Comparison of ENCODE assay signal across 22 mouse cellular contexts in genomic region chr5:77349971-77350658, GRCm38 (mm10). TPM values are rescaled to one million over a fixed set of nuclear protein-coding genes. Genes with fewer than 3 reads are reported as not detected.
DNase-seq lines count a peak whose midpoint lies in the region; ATAC-seq and TF ChIP-seq lines count a peak whose summit lies in the region.
"Had no signal": no experiment of that assay in that cellular context is flagged by ENCODE, and none has a peak within 500 bp of the region (broad histone marks: within the 10 kb centered on the region; RNA-seq: fewer than 3 reads in every experiment).

No protein-coding gene starts in this region.

- H3K27ac ChIP-seq in gastrocnemius, adult 2 months, result no peak overlapping the region
- H3K27ac ChIP-seq in ES-Bruce4 (ENCODE audit: insufficient read depth, low read length), result no peak overlapping the region
- H3K27ac ChIP-seq in forebrain, embryonic 14.5 days (ENCODE audit: low read depth, low read length), result no peak overlapping the region
- H3K27ac ChIP-seq: embryonic facial prominence, embryonic 10.5 days; heart, embryonic 13.5 days; hindbrain, embryonic 12.5 days; limb, embryonic 10.5 days; midbrain, embryonic 15.5 days; neural tube, embryonic 12.5 days had no signal

- no peak for TF ChIP-seq EP300 in ES-Bruce4 (IDR thresholded peaks at IDR 0.05; ENCODE audit: insufficient read depth, low read depth, low read length)

- no peak overlapping the region for H3K9ac ChIP-seq in ES-Bruce4 (ENCODE audit: low read depth, poor library complexity, severe bottlenecking)
- H3K9ac ChIP-seq in forebrain, embryonic 14.5 days (ENCODE audit: low read length), result no peak overlapping the region
- H3K9ac ChIP-seq: heart, embryonic 13.5 days; hindbrain, embryonic 12.5 days; midbrain, embryonic 15.5 days; neural tube, embryonic 12.5 days had no signal

- no peaks in the 10 kb centered on the region for H3K27me3 ChIP-seq in ES-Bruce4 (ENCODE audit: control insufficient read depth, insufficient read depth, low read length, poor library complexity, severe bottlenecking)
- H3K27me3 ChIP-seq in forebrain, embryonic 14.5 days (replicated peaks; ENCODE audit: control insufficient read depth, insufficient read depth, low read length), result no peaks in the 10 kb centered on the region
- H3K27me3 ChIP-seq: hindbrain, embryonic 12.5 days; midbrain, embryonic 15.5 days; neural tube, embryonic 12.5 days had no signal

- H3K36me3 ChIP-seq in ES-Bruce4 (ENCODE audit: control insufficient read depth, insufficient read depth, low read length, poor library complexity, severe bottlenecking), result peaks cover 32% of the 10 kb centered on the region
- H3K36me3 ChIP-seq in forebrain, embryonic 14.5 days (ENCODE audit: control insufficient read depth, insufficient read depth, low read length), result peaks cover 51% of the 10 kb centered on the region

- no peaks in the 10 kb centered on the region for H3K4me1 ChIP-seq in ES-Bruce4 (ENCODE audit: control insufficient read depth, insufficient read depth, low read length)
- H3K4me1 ChIP-seq in forebrain, embryonic 14.5 days (ENCODE audit: control insufficient read depth, insufficient read depth, low read length), result no peaks in the 10 kb centered on the region
- H3K4me1 ChIP-seq: hindbrain, embryonic 12.5 days had no signal

- 0 out of 2 replicates have a peak, but pooled peaks have one; percentile 9 for TF ChIP-seq CTCF in gastrocnemius, adult 2 months (IDR thresholded peaks at IDR 0.05)
- TF ChIP-seq CTCF in ES-Bruce4 (IDR thresholded peaks at IDR 0.05; ENCODE audit: low read depth, low read length), result peak; percentile 64

- no peak overlapping the region for H3K4me3 ChIP-seq in gastrocnemius, adult 2 months
- H3K4me3 ChIP-seq in ES-Bruce4 (ENCODE audit: low read depth, low read length), result no peak overlapping the region
- no peak overlapping the region for H3K4me3 ChIP-seq in forebrain, embryonic 14.5 days (ENCODE audit: low read depth, low read length)
- H3K4me3 ChIP-seq: embryonic facial prominence, embryonic 10.5 days; heart, embryonic 13.5 days; hindbrain, embryonic 12.5 days; limb, embryonic 10.5 days; megakaryocyte, embryonic 14.5 days; midbrain, embryonic 15.5 days; neural tube, embryonic 12.5 days had no signal

- H3K4me2 ChIP-seq in forebrain, embryonic 14.5 days (ENCODE audit: low read length), result no peak overlapping the region
- H3K4me2 ChIP-seq: heart, embryonic 13.5 days; hindbrain, embryonic 12.5 days; midbrain, embryonic 15.5 days; neural tube, embryonic 12.5 days had no signal

- intact Hi-C loops in gastrocnemius, adult 2 months (cut with DNase I), result no loop called here

- ATAC-seq in forebrain, embryonic 14.5 days, result no peak
- ATAC-seq: inflammation-experienced regulatory T-cells, adult 6 months; midbrain, embryonic 15.5 days had no signal

- TF ChIP-seq POLR2A in ES-Bruce4 (IDR thresholded peaks at IDR 0.05; ENCODE audit: insufficient read depth, low read length), result no peak

- no peaks in the 10 kb centered on the region for H3K9me3 ChIP-seq in ES-Bruce4 (replicated peaks; ENCODE audit: control insufficient read depth, insufficient read depth, low read length, poor library complexity, severe bottlenecking)
- no peaks in the 10 kb centered on the region for H3K9me3 ChIP-seq in forebrain, embryonic 14.5 days (replicated peaks; ENCODE audit: control insufficient read depth, low read length)
- H3K9me3 ChIP-seq: embryonic facial prominence, embryonic 10.5 days; heart, embryonic 13.5 days; hindbrain, embryonic 12.5 days; limb, embryonic 10.5 days; megakaryocyte, embryonic 14.5 days; midbrain, embryonic 15.5 days; neural tube, embryonic 12.5 days had no signal

- 92% methylated on average over 15 of the region's 15 CpGs for WGBS in forebrain, embryonic 14.5 days

- DNase-seq in gastrocnemius, adult 2 months, result no peak
- no peak for DNase-seq in gastrocnemius, postnatal 25 days
- DNase-seq in kidney, postnatal 10 days, result peak; percentile 28
- no peak for DNase-seq in kidney, adult 9 months
- peak; percentile 45 for DNase-seq in WW6 (ENCODE audit: low read depth, low spot score)
- DNase-seq in frontal cortex, postnatal 36 days (ENCODE audit: low spot score in 2 of 2), result no peak
- DNase-seq in forebrain, embryonic 14.5 days (ENCODE audit: low spot score), result no peak
- DNase-seq: adrenal gland, postnatal 36 days; cerebellum, adult 9-11 months; kidney, postnatal 4 days; lung, adult 2 months; right cerebral cortex, postnatal 14 days; spleen, adult 18-20 months had no signal

RNA-seq across cellular contexts. Expression of gene Polr2b, which starts 40.2 kb away (rescaled TPM):
- 10 to 100 TPM; 26.3 to 30.2 TPM for total RNA-seq in gastrocnemius, adult 2 months (2021)
- total RNA-seq in gastrocnemius, postnatal 25 days (2021), result 10 to 100 TPM; 21.5 TPM
- polyA plus RNA-seq in ES-Bruce4 (2011; ENCODE audit: insufficient read depth, insufficient read length, low read depth, missing spikeins), result 238 and 257 TPM in 2 replicates
- polyA plus RNA-seq in forebrain, embryonic 14.5 days (2014; fragmentation: Nextera tagmentation; extraction: Ambion mirVana), result 86.8 and 90.9 TPM in 2 replicates

RNA-seq across cellular contexts. Expression of gene Noa1, which starts 40.2 kb away (rescaled TPM):
- total RNA-seq in gastrocnemius, adult 2 months (2021), result 10 to 100 TPM; 12.8 to 20.4 TPM
- total RNA-seq in gastrocnemius, postnatal 25 days (2021), result 10 to 100 TPM; 12.8 to 18.0 TPM
- 17.0 and 22.5 TPM in 2 replicates for polyA plus RNA-seq in ES-Bruce4 (2011; ENCODE audit: insufficient read depth, insufficient read length, low read depth, missing spikeins)
- 30.2 and 35.7 TPM in 2 replicates for polyA plus RNA-seq in forebrain, embryonic 14.5 days (2014; fragmentation: Nextera tagmentation; extraction: Ambion mirVana)

RNA-seq across cellular contexts. Expression of gene Igfbp7, which starts 57.7 kb away (rescaled TPM):
- total RNA-seq in gastrocnemius, adult 2 months (2021), result 10 to 100 TPM; 63.6 to 92.5 TPM
- 100 to 1,000 TPM; 105 to 156 TPM for total RNA-seq in gastrocnemius, postnatal 25 days (2021)
- polyA plus RNA-seq in ES-Bruce4 (2011; ENCODE audit: insufficient read depth, insufficient read length, low read depth, missing spikeins), result 3.6 and 4.8 TPM in 2 replicates
- polyA plus RNA-seq in forebrain, embryonic 14.5 days (2014; fragmentation: Nextera tagmentation; extraction: Ambion mirVana), result 61.9 and 68.1 TPM in 2 replicates

Comparison
In these comparisons a context has a peak if more than half of its experiments do, and no peak if none do; other contexts are left out.
1. DNase-seq: peak in kidney, postnatal 10 days (single experiment) and WW6 (single experiment); none in gastrocnemius, adult 2 months (single experiment), gastrocnemius, postnatal 25 days (single experiment), kidney, adult 9 months (single experiment), frontal cortex, postnatal 36 days (0 of 2) and forebrain, embryonic 14.5 days (single experiment).